Mouse (Mus musculus): ENCODE measurements around the gene Etfbkmt. TPM values are rescaled to one million over a fixed set of nuclear protein-coding genes. Genes with fewer than 3 reads are reported as not detected.

Gene Etfbkmt
- polyA plus RNA-seq, 1 experiment: 3.7 TPM

GRCm38 (mm10) chr6:149100174-149101075 is 39.2 kb upstream of the Etfbkmt start:
- peak; percentile 79 to 85 for DNase-seq
- Histone ChIP-seq H3K4me3 (replicated peaks; ENCODE audit: insufficient read depth, low read depth, low read length) (peak overlapping the region; percentile 81), H3K27me3 (ENCODE audit: control insufficient read depth, insufficient read depth, low read length) (no peaks in the 10 kb centered on the region), H3K4me1 (ENCODE audit: control insufficient read depth, insufficient read depth, low read length) (peaks cover 4% of the 10 kb centered on the region; the same call in 1 of the 2 replicates), H3K27ac (ENCODE audit: insufficient read depth, low read length) (peak overlapping the region; percentile 97)
- WGBS: under 1% methylated on average over 52 of the region's 52 CpGs
- peak; percentile 28; the same call in 1 of the 2 replicates for TF ChIP-seq POLR2A (IDR thresholded peaks at IDR 0.05; ENCODE audit: borderline replicate concordance, insufficient read depth, low read length)
- no peak for TF ChIP-seq CTCF (IDR thresholded peaks at IDR 0.05; ENCODE audit: borderline replicate concordance, insufficient read depth, low read depth, low read length)

- no peaks in the 10 kb centered on the region for H3K27me3 ChIP-seq (ENCODE audit: control insufficient read depth, insufficient read depth, low read length)
- peak; percentile 86 to 89 for DNase-seq
- peak; percentile 31; the same call in 1 of the 2 replicates for TF ChIP-seq POLR2A (IDR thresholded peaks at IDR 0.05; ENCODE audit: borderline replicate concordance, insufficient read depth, low read length)
- TF ChIP-seq CTCF (IDR thresholded peaks at IDR 0.05; ENCODE audit: borderline replicate concordance, insufficient read depth, low read depth, low read length): no peak
- peak within 1 kb of the TSS; percentile 81 for H3K4me3 ChIP-seq (replicated peaks; ENCODE audit: insufficient read depth, low read depth, low read length)
- H3K4me1 ChIP-seq (ENCODE audit: control insufficient read depth, insufficient read depth, low read length): peaks cover 4% of the 10 kb centered on the region; the same call in 1 of the 2 replicates
- H3K27ac ChIP-seq (ENCODE audit: insufficient read depth, low read length): peak within 1 kb of the TSS; percentile 97
- WGBS: under 1% methylated on average over 124 of the region's 124 CpGs
Measured at GRCm38 (mm10) chr6:149101076-149101942, 38.3 kb upstream of the Etfbkmt start, which contains the start of gene Dennd5b. Dennd5b (minus strand) TSS chr6:149101680.

- Histone ChIP-seq H3K4me1 (ENCODE audit: control insufficient read depth, insufficient read depth, low read length) (peaks cover 4% of the 10 kb centered on the region; the same call in 1 of the 2 replicates), H3K27me3 (ENCODE audit: control insufficient read depth, insufficient read depth, low read length) (no peaks in the 10 kb centered on the region), H3K4me3 (replicated peaks; ENCODE audit: insufficient read depth, low read depth, low read length) (peak overlapping the region; percentile 81), H3K27ac (ENCODE audit: insufficient read depth, low read length) (peak overlapping the region; percentile 72)
- WGBS: 7% methylated on average over 7 of the region's 7 CpGs
- TF ChIP-seq POLR2A (IDR thresholded peaks at IDR 0.05; ENCODE audit: borderline replicate concordance, insufficient read depth, low read length): no peak
- no peak for TF ChIP-seq CTCF (IDR thresholded peaks at IDR 0.05; ENCODE audit: borderline replicate concordance, insufficient read depth, low read depth, low read length)
- no peak for DNase-seq
Measured at GRCm38 (mm10) chr6:149101943-149102243, 37.8 kb upstream of the Etfbkmt start.

- Histone ChIP-seq H3K4me1 (ENCODE audit: control insufficient read depth, insufficient read depth, low read length) (peaks cover 2% of the 10 kb centered on the region; the same call in 1 of the 2 replicates), H3K27me3 (ENCODE audit: control insufficient read depth, insufficient read depth, low read length) (no peaks in the 10 kb centered on the region), H3K27ac (ENCODE audit: insufficient read depth, low read length) (no peak overlapping the region), H3K4me3 (replicated peaks; ENCODE audit: insufficient read depth, low read depth, low read length) (no peak overlapping the region)
- DNase-seq: no peak
- no peak for TF ChIP-seq POLR2A (IDR thresholded peaks at IDR 0.05; ENCODE audit: borderline replicate concordance, insufficient read depth, low read length)
- no peak for TF ChIP-seq CTCF (IDR thresholded peaks at IDR 0.05; ENCODE audit: borderline replicate concordance, insufficient read depth, low read depth, low read length)
- WGBS: 87% methylated on average over 1 of the region's 1 CpGs
Measured at GRCm38 (mm10) chr6:149103451-149103850, 36.2 kb upstream of the Etfbkmt start.

- no peak overlapping the region for H3K27ac ChIP-seq (ENCODE audit: insufficient read depth, low read length)
- no peak for TF ChIP-seq CTCF (IDR thresholded peaks at IDR 0.05; ENCODE audit: borderline replicate concordance, insufficient read depth, low read depth, low read length)
- TF ChIP-seq POLR2A (IDR thresholded peaks at IDR 0.05; ENCODE audit: borderline replicate concordance, insufficient read depth, low read length): no peak
- 77% methylated on average over 3 of the region's 3 CpGs for WGBS
- H3K4me1 ChIP-seq (ENCODE audit: control insufficient read depth, insufficient read depth, low read length): no peaks in the 10 kb centered on the region
- no peak for DNase-seq
- H3K4me3 ChIP-seq (replicated peaks; ENCODE audit: insufficient read depth, low read depth, low read length): no peak overlapping the region
- H3K27me3 ChIP-seq (ENCODE audit: control insufficient read depth, insufficient read depth, low read length): no peaks in the 10 kb centered on the region
Measured at GRCm38 (mm10) chr6:149107615-149108014, 32.0 kb upstream of the Etfbkmt start.

DNA sequence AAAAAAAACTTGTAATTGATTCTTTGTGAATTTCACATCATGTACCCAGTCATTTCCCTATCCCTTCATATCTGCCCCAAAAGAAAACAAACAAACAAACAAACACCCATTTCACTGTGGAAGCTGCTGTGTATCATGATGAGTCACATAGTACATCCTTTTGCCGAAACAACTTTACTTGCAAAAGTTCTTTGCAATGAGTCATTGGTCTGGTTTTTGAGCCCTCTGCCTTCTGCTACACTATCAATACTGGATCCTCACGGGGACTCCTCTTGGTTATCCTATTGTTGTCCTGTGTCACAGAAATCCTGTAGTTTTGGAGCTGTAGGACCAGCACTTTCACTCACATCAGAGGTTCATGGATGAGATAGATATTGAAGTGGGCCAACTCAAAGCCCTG is 30.7 kb upstream of the Etfbkmt start:
- WGBS: 80% methylated on average over 2 of the region's 2 CpGs
- H3K27me3 ChIP-seq (ENCODE audit: control insufficient read depth, insufficient read depth, low read length): no peaks in the 10 kb centered on the region
- no peak overlapping the region for H3K27ac ChIP-seq (ENCODE audit: insufficient read depth, low read length)
- DNase-seq: no peak
- no peak overlapping the region for H3K4me3 ChIP-seq (replicated peaks; ENCODE audit: insufficient read depth, low read depth, low read length)
- no peaks in the 10 kb centered on the region for H3K4me1 ChIP-seq (ENCODE audit: control insufficient read depth, insufficient read depth, low read length)
- no peak for TF ChIP-seq POLR2A (IDR thresholded peaks at IDR 0.05; ENCODE audit: borderline replicate concordance, insufficient read depth, low read length)
- no peak for TF ChIP-seq CTCF (IDR thresholded peaks at IDR 0.05; ENCODE audit: borderline replicate concordance, insufficient read depth, low read depth, low read length)

DNA sequence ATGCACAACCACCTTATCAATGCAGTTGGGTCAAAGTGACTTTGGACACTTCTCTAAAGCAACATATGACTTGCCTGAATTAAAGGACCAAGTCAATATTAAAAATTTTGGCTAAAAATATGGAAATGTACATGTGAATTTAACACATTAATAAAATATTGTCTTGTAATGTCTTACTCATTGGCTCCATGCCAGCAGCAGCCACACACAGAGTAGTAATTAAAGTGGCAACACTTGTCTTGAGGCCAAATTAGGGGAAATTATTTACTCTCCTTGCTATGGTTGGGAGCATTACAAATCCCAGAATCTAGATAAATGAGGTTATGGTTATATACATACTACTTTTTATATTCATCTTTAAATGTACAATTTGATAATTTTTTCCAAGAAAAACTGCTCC is 22.7 kb upstream of the Etfbkmt start:
- Histone ChIP-seq H3K4me3 (replicated peaks; ENCODE audit: insufficient read depth, low read depth, low read length) (no peak overlapping the region), H3K27me3 (ENCODE audit: control insufficient read depth, insufficient read depth, low read length) (no peaks in the 10 kb centered on the region), H3K27ac (ENCODE audit: insufficient read depth, low read length) (no peak overlapping the region), H3K4me1 (ENCODE audit: control insufficient read depth, insufficient read depth, low read length) (0 out of 2 replicates have a peak, but pooled peaks cover 2% of the 10 kb centered on the region)
- no peak for TF ChIP-seq CTCF (IDR thresholded peaks at IDR 0.05; ENCODE audit: borderline replicate concordance, insufficient read depth, low read depth, low read length)
- TF ChIP-seq POLR2A (IDR thresholded peaks at IDR 0.05; ENCODE audit: borderline replicate concordance, insufficient read depth, low read length): no peak
- no peak for DNase-seq
